Mouse (Mus musculus): ENCODE data around the gene Wnk1.

GRCm38 (mm10) chr6:119903081-119903789 lies 135.2 kb downstream of the Wnk1 start:
- TF ChIP-seq CTCF (IDR thresholded peaks at IDR 0.05; ENCODE audit: low read depth): no peak
- TF ChIP-seq EP300 (optimal IDR thresholded peaks at IDR 0.05): no peak

All from stomach, postnatal 0 days (tissue).